Mouse (Mus musculus): ENCODE results near the gene Tbc1d2. TPM values are rescaled to one million over a fixed set of nuclear protein-coding genes. Genes with fewer than 3 reads are reported as not detected.

Gene Tbc1d2
- polyA plus RNA-seq, 1 experiment from 2014 or later = 0.98 TPM

DNA sequence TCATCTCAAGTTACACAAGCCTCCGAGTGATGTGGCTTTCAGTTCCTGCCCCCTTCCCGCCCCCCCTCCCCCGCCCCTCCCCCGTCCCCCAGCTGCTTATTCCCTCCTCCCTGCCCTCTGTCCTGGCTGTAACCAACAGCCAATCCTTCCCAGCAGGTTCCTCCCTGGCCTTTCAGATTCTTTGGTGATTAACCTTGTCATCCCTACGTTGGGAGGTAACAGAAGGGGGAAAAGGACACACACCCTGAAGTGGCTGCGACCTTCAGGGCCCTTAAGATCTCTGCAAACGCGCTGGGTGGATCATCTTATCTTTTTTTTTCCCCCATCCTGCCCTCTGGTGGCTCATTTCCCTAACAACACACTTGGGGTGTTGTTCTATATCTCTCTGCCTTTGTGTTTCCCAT, 15.4 kb upstream of the Tbc1d2 start:
- Histone ChIP-seq H3K4me2 (peak overlapping the region; percentile 70), H3K4me3 (replicated peaks) (no peak overlapping the region), H3K4me1 (peaks cover 23% of the 10 kb centered on the region), H3K36me3 (replicated peaks) (no peaks in the 10 kb centered on the region), H3K9me3 (no peaks in the 10 kb centered on the region), H3K27ac (no peak overlapping the region), H3K9ac (no peak overlapping the region), H3K27me3 (0 out of 2 replicates have a peak, but pooled peaks cover 4% of the 10 kb centered on the region)
- no peak for ATAC-seq (ENCODE audit: low FRiP score)
- whole genome bisulfite sequencing = 0% methylated on average over 6 of the region's 8 CpGs

DNA sequence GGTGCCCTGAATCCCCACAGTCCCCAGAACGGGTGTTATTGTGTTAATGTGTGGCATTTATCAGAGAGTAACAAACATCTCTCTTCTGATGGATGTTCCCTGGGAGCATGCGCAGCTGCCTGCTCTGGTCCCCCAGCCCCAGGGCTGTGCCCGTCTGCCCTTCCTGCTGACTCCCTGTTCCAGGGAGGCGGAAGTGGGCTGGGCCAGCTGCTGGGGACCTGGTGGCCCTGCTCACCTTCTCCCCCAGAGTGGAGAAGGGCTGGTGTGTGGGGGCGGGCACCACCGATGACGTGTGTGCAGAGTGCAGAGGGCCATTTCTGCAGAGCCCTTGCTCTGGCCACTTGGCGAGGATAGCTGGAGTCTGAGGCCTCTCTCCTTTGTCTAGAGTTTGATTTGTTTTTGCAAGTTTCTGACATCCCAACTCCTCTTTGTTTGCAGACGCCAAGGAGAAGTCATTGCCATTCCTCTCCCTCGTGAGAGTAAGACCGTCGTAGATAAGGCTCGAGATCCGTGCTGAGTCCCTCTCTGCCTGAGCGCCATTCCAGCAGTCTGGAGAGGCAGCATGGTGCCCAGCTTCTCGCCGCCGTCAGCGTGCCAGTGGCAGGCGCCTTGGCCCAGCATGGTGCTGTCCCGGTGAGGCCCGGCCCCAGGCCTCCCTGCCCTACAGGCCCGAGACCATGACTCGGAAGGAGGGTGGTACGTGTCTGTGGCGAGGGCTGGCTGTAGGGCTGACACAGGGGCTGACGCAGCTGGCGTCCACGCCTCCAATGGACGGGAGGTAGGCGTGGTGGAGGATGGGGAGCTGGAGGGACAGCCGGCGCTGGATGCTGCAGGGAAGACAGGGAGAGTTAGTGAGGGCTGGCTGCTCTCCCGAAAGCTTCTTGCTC, 14.4 kb upstream of the Tbc1d2 start:
- 3% methylated on average over 34 of the region's 34 CpGs for WGBS
- 0 out of 2 replicates have a peak, but pooled peaks cover 4% of the 10 kb centered on the region for H3K27me3 ChIP-seq
- ATAC-seq (ENCODE audit: low FRiP score) = peak; percentile 89

DNA sequence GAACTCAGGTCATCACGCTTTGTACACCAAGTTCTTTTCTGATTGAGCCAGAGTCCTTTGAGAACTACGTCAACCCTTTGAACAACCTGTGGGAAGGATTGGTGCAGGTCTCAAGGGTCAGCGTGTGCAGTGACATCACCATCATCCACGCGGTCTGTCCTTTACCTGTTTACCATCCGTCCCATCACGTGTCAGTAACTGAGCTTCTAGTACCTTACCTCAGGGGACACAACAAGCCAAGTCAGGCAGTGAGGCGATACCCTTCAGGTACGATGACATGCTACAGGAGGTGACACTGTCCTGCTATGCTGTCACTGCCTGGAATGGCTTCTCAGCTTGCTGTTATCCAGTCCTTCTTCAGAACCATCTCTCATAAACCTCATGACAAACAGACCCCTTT, 11.4 kb upstream of the Tbc1d2 start:
- no peaks in the 10 kb centered on the region for H3K36me3 ChIP-seq (replicated peaks)
- 0 out of 2 replicates have a peak, but pooled peaks cover 4% of the 10 kb centered on the region for H3K27me3 ChIP-seq
- ATAC-seq (ENCODE audit: low FRiP score) = no peak
- H3K9me3 ChIP-seq = no peaks in the 10 kb centered on the region
- H3K4me1 ChIP-seq = peaks cover 16% of the 10 kb centered on the region
- no peak overlapping the region for H3K27ac ChIP-seq
- no peak overlapping the region for H3K9ac ChIP-seq
- H3K4me3 ChIP-seq (replicated peaks) = no peak overlapping the region
- no peak overlapping the region for H3K4me2 ChIP-seq
- 79% methylated on average over 9 of the region's 9 CpGs for WGBS

More for the DNA sequence above, 14.4 kb upstream of the Tbc1d2 start:
- Histone ChIP-seq H3K9me3 (no peaks in the 10 kb centered on the region), H3K4me3 (replicated peaks) (peak overlapping the region; percentile 40), H3K36me3 (replicated peaks) (no peaks in the 10 kb centered on the region), H3K27ac (peak overlapping the region; percentile 82), H3K4me1 (peaks cover 23% of the 10 kb centered on the region), H3K9ac (peak overlapping the region; percentile 58), H3K4me2 (peak overlapping the region; percentile 70)

DNA sequence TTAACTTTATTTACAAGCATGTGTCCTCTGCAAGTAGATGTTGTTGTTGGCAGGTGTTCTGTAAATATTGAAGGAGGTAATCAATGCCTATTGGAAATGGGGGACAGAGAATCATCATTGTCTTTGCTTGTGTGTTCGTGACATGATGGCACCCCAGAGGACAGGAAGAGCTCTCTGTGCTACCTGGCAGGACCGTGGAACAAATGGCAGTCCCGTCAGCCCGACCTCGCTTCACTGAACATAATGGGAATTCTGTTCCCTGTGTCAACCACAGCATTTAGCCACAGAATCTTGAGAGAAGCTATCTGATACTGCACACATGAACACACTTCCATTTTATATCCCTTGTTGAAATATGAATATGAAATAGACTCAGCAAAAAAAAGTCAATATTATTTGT, 8.9 kb upstream of the Tbc1d2 start:
- no peak for ATAC-seq (ENCODE audit: low FRiP score)
- Histone ChIP-seq H3K4me3 (replicated peaks) (no peak overlapping the region), H3K9ac (no peak overlapping the region), H3K27me3 (0 out of 2 replicates have a peak, but pooled peaks cover 4% of the 10 kb centered on the region), H3K9me3 (no peaks in the 10 kb centered on the region), H3K4me1 (peaks cover 4% of the 10 kb centered on the region), H3K36me3 (replicated peaks) (no peaks in the 10 kb centered on the region), H3K4me2 (no peak overlapping the region), H3K27ac (no peak overlapping the region)
- 68% methylated on average over 5 of the region's 5 CpGs for WGBS

DNA sequence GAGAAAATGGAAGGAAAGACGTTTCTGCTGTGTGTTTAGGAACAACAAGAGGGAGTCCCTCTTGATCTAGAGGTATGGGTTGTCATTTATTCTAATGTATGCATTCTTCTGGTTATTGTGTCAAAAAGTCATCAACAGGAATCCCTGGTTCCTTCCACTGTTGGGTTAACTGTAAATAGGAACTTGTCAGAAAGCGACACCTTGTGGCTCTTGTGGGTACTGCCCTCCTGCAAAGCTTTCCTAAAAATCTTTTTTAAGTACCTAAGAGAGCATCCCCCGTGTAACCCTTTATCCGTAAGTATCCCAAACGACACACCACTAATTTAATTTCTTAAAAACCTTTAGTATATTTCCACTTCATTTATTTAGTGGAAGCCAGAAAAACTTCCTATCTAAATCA, 7.1 kb upstream of the Tbc1d2 start:
- 15% methylated on average over 5 of the region's 5 CpGs for WGBS
- Histone ChIP-seq H3K4me2 (no peak overlapping the region), H3K27me3 (peaks cover 7% of the 10 kb centered on the region; the same call in 1 of the 2 replicates), H3K36me3 (replicated peaks) (no peaks in the 10 kb centered on the region), H3K4me3 (replicated peaks) (no peak overlapping the region), H3K27ac (no peak overlapping the region), H3K9me3 (no peaks in the 10 kb centered on the region), H3K9ac (no peak overlapping the region), H3K4me1 (no peaks in the 10 kb centered on the region)
- ATAC-seq (ENCODE audit: low FRiP score) = no peak

DNA sequence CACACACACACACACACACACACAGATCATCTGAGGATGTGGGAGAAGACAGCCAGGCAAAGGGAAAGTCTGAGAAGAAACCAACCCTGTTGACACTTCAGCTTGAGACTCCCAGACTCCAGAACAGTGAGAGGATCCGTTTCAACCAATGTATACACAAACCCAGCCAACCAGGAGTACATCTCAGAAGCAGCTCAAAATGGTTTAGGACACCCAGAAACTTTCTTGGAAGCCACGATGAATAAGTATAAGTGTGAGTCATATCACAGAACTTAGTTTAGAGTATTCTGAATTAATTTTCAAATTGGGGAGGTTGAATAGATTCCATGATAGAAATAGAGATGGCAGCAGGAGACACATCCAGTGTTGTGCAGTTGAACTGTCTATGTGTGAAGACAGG, 5.9 kb upstream of the Tbc1d2 start:
- Histone ChIP-seq H3K4me2 (no peak overlapping the region), H3K36me3 (replicated peaks) (no peaks in the 10 kb centered on the region), H3K9ac (no peak overlapping the region), H3K9me3 (no peaks in the 10 kb centered on the region), H3K4me1 (peaks cover under 1% of the 10 kb centered on the region; the same call in 1 of the 2 replicates), H3K27me3 (peaks cover 19% of the 10 kb centered on the region), H3K27ac (no peak overlapping the region), H3K4me3 (replicated peaks) (no peak overlapping the region)
- 78% methylated on average over 2 of the region's 2 CpGs for WGBS
- ATAC-seq (ENCODE audit: low FRiP score) = no peak

DNA sequence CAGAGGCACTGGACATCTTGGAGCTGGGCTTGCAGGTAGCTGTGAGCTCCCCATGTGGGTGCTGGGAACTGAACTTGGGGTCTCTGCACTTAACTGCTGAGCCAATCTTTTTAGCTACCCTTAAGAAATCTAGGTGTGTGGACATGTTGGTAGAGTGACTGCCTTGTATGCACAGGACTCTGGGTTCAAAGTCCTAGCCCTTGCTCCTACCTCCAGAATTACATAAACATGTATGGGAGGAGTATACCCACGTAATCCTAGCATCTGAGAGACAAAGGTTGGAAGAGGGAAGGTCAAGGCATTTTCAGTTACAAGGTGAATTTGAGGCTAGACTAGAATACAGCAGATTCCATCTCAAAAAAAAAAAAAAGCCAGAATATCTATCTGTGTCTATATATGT, 5.3 kb upstream of the Tbc1d2 start:
- ATAC-seq (ENCODE audit: low FRiP score) = no peak
- H3K4me2 ChIP-seq = no peak overlapping the region
- H3K9me3 ChIP-seq = no peaks in the 10 kb centered on the region
- H3K4me1 ChIP-seq = peaks cover 6% of the 10 kb centered on the region; the same call in 1 of the 2 replicates
- H3K27me3 ChIP-seq = peaks cover 24% of the 10 kb centered on the region
- no peak overlapping the region for H3K9ac ChIP-seq
- WGBS = 62% methylated on average over 1 of the region's 1 CpGs
- no peak overlapping the region for H3K27ac ChIP-seq
- H3K4me3 ChIP-seq (replicated peaks) = no peak overlapping the region
- H3K36me3 ChIP-seq (replicated peaks) = no peaks in the 10 kb centered on the region

DNA sequence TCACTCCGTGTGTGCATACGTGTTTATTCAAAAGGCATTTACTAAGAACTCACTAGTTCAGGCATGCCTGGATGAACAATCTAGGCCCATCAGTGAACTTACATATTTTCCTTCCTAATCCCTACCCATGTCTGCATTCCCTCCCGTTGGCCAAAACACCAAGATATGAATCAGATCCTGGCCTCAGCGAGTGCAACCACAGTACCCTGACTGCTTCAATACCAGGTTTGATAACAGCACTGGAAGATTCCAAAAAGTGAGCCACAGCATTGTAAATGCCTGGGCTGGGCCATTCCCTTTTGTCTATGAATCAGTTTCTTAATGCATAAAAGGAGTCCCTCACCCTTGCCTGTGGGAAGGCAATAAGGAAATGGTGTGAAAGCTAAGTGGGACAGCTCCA, 848 bp downstream of the Tbc1d2 start:
- no peak for ATAC-seq (ENCODE audit: low FRiP score)
- H3K36me3 ChIP-seq (replicated peaks) = no peaks in the 10 kb centered on the region
- H3K9ac ChIP-seq = peak overlapping the region; percentile 62; the same call in 1 of the 2 replicates

DNA sequence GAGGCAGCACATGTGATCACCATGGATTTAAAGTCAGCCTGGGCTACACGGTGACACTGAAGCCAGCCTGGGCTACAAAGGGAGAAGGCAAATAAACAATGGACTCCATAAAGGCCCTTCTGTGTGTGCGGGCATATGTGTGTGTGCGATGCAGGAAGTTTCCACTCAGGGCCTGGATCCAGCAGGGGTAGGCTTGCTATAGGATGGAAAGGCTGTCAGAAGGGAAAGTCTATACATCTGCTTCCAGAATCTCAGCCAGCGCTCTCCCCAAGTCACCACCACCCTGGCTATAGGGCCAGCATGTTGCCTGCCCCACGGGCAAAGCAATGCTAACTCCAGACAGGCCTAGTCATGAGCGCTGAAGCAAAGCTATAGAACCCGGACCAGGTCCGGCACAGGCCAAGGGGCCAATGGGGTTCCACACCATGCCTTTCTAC, 6.3 kb downstream of the Tbc1d2 start:
- 89% methylated on average over 8 of the region's 8 CpGs for WGBS
- H3K27ac ChIP-seq = no peak overlapping the region
- H3K4me3 ChIP-seq (replicated peaks) = no peak overlapping the region
- peaks cover 5% of the 10 kb centered on the region; the same call in 1 of the 2 replicates for H3K4me1 ChIP-seq
- peaks cover 13% of the 10 kb centered on the region for H3K27me3 ChIP-seq
- no peak overlapping the region for H3K9ac ChIP-seq
- no peak for ATAC-seq (ENCODE audit: low FRiP score)
- H3K4me2 ChIP-seq = no peak overlapping the region
- H3K36me3 ChIP-seq (replicated peaks) = no peaks in the 10 kb centered on the region
- H3K9me3 ChIP-seq = no peaks in the 10 kb centered on the region

More for the DNA sequence above, 848 bp downstream of the Tbc1d2 start:
- Histone ChIP-seq H3K27me3 (peaks cover 49% of the 10 kb centered on the region), H3K4me1 (peaks cover 12% of the 10 kb centered on the region; the same call in 1 of the 2 replicates), H3K9me3 (no peaks in the 10 kb centered on the region), H3K27ac (no peak overlapping the region), H3K4me2 (peak overlapping the region; percentile 94), H3K4me3 (replicated peaks) (peak overlapping the region; percentile 73)
- 68% methylated on average over 4 of the region's 4 CpGs for WGBS

DNA sequence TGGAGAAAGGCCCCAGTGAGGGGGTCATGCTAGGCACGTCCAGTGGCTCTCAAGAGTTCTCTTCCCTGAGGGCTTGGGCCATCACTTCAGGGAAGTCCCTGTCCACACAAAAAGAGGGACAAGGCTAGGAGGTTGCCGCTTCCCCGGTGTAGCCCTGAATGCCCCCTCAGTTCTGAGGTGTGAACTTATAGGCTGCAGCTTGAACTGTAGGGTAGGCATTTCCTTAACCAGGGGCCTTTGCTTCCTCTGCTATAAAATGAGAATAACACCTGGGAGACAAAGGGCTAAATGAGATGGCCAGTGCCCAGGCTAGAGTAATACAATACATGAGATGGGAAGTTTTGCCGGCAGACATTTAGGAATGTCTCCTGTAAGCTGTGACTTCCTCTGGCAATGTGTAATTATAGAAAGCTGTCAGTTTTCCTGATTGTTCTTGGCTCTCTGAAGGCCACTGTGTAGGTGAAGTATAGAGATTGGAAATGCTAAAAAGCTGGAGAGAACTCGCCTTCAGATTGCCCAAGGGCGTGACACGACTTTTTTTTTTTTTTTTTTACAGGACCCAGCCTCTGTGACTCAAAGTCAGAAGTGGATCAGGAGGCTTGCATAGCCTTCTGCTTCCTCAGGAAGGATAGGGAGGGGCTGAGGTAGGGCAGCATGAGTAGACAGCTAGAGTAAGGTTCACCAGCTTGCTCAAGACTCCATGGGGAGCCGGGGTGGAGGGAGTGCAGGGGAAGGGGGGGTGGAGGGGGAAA, 6.9 kb downstream of the Tbc1d2 start:
- WGBS = 82% methylated on average over 8 of the region's 8 CpGs
- peaks cover 5% of the 10 kb centered on the region; the same call in 1 of the 2 replicates for H3K4me1 ChIP-seq
- H3K27me3 ChIP-seq = peaks cover 7% of the 10 kb centered on the region
- no peak for ATAC-seq (ENCODE audit: low FRiP score)
- H3K36me3 ChIP-seq (replicated peaks) = no peaks in the 10 kb centered on the region
- H3K4me3 ChIP-seq (replicated peaks) = no peak overlapping the region
- no peak overlapping the region for H3K4me2 ChIP-seq
- H3K27ac ChIP-seq = no peak overlapping the region
- no peak overlapping the region for H3K9ac ChIP-seq
- H3K9me3 ChIP-seq = no peaks in the 10 kb centered on the region

DNA sequence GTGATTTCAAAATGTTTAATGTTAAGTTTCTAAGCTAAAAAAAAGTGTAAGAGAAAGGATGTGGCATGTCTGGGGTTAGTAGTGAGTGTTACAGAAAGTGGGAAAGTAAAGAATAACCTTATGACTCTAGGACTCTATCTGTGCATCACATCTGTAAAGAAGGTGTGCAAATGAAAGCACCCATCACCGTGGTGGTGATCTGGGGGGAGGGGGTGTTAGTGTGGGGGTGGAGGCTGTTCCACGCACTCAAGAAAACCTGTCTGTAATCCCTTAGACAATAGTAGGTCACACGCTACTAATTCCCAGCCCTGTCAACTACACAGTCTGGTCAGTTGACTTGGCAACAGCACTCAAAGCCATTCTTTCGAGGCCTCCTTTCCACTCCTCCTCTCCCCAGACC, 8.7 kb downstream of the Tbc1d2 start:
- Histone ChIP-seq H3K4me1 (peaks cover 5% of the 10 kb centered on the region; the same call in 1 of the 2 replicates), H3K9ac (no peak overlapping the region), H3K27ac (no peak overlapping the region), H3K4me3 (replicated peaks) (no peak overlapping the region), H3K4me2 (no peak overlapping the region), H3K36me3 (replicated peaks) (no peaks in the 10 kb centered on the region), H3K9me3 (no peaks in the 10 kb centered on the region), H3K27me3 (no peaks in the 10 kb centered on the region)
- WGBS = 32% methylated on average over 4 of the region's 4 CpGs
- no peak for ATAC-seq (ENCODE audit: low FRiP score)

DNA sequence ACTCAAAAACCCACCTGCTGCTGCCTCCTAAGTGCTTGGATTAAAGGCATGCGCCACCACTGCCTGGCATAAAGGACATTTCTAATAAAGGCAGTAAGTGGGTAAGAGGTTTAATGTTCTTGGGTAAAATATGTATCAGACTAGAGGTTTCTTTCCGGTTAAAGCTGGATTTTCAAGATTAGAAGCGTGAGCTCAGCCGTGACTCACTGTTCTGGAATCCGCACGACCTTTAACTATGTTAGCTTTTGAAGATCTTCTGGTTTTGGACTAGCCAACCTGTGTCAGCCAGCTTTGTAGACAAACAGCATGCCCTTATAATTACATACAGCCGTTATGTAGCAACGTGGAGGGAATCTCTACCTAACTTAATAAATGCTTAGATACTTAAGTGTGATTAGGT, 10.1 kb downstream of the Tbc1d2 start:
- Histone ChIP-seq H3K27me3 (no peaks in the 10 kb centered on the region), H3K36me3 (replicated peaks) (no peaks in the 10 kb centered on the region), H3K4me1 (peaks cover 5% of the 10 kb centered on the region; the same call in 1 of the 2 replicates), H3K4me2 (no peak overlapping the region), H3K9me3 (no peaks in the 10 kb centered on the region), H3K4me3 (replicated peaks) (no peak overlapping the region), H3K27ac (no peak overlapping the region), H3K9ac (no peak overlapping the region)
- WGBS = 88% methylated on average over 8 of the region's 8 CpGs
- ATAC-seq (ENCODE audit: low FRiP score) = no peak

Measured in forebrain, embryonic 12.5 days (tissue).